Mouse (Mus musculus): ENCODE results near the gene Yy1.

The Yy1 gene

DNA sequence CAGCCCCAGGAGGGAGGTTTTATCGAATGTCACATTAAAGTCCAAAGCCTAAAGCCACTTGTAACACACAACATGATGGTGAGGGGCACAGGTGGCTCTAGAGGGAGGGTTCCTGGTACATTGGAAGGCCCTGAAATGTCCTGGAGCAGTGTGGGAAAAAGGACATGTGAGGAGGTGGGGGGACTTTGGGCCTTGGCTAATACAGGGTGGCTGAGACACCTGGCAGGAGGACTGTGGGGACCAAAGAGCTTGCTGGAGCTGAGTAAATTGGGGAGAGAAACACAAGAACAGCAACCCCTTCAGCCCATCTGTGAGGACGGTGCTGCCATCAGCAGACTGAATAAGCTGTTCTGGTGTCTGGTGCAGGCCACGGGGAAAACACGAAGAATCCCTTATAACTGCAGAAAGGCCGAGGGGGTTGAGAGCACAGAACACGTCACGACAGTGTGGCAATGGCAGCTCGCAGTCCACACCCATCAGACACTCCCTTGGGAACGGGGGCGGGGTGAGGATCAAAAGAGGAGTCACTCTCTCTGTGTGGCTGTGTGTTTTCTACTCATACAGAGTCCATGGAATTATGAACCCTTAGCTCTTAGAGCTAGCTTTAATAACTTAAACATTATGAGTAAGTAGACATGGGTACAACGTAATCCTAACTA is 24.4 kb upstream of the Yy1 start:
- no peak for DNase-seq (ENCODE audit: low read depth, low spot score)

DNA sequence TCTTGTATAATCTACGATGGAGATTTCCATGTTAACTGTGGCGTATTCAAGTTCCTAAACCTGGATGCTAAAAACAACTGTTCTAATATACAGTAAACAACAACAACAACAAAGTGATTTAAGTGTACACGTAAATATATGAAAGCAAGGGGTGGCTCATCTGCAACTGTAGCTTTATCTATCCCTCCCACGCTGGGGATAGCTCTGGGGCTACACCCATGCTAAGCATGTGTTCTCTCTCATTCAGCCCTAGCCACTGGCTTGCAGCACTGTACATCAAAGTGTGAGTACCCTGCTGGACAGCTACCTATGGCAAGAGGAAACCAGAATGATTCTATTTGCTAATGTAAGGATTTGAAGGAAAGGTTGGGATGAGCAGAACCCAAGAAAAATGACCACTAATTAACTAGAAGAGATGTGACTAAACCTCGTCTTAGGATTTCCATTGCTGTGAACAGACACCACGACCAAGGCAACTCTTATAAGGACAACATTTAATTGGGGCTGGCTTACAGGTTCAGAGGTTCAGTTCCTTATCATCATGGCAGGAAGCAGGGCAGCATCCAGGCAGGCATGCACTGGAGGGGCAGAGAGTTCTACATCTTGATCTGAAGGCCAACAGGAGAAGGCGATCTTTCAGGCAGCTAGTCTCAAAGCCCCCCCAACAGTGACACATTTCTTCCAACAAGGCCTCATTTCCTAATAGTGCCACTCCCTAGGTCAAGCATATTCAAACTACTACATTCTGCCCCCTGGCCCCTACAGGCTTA is 12.5 kb upstream of the Yy1 start:
- DNase-seq (ENCODE audit: low read depth, low spot score) = no peak

DNA sequence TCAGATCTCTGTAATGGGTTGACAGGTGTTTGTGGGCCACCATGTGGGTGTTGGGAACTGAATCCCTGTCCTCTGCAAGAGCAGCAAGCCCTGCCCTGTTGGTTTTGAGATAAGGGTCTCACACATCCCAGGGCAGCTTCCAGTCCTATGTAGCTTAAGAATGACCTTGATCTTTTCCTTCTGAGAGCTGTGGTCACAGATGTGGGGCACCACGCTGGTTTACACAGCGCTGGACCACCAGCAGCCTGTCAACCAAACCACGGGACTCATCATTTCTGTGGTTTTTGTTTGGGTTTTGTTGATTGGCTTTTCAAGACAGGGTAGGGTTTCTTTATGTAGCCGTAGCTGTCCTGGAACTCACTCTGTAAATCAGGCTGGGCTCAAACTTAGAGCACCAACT is 7.6 kb upstream of the Yy1 start:
- no peak for DNase-seq (ENCODE audit: low read depth, low spot score)

DNA sequence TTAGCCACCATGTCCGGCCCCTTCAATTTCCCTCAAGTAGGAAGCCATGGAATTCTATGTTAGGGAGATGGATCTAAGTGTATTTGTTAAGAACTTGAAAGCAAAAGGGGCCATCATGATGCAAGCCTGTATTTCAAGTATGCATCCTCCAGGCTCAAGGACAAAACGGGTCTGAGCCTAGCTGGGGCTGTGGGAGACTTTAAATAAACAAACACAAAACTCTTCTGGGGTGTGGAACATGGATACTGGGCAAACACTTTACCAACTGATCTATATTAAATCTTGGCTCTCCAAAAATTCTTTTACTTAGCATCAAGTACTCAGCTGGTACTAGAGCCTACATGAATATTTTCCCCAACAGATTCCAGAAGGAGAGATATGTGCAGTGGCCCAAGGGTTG is 5.4 kb upstream of the Yy1 start:
- no peak for DNase-seq (ENCODE audit: low read depth, low spot score)

DNA sequence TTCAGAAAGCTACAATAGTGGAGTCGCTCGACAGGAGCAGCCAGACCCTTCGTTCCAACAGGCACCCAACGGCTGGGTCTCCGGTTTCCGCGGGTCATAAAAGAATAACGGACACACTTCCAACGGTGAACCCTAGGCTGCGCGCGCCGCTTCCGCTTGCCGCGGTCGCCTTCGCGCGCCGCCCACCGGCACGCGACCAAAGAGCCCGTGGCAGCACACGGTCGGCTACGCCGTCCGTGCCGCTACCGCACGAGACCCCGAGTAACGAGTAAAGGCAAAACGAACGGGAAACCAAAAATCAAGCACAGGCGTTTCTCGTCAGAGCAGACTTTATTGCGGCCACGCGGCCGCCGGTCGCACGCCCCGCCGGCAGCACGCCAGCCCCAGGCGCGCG is 624 bp upstream of the Yy1 start:
- DNase-seq (ENCODE audit: low read depth, low spot score) = peak; percentile 70

DNA sequence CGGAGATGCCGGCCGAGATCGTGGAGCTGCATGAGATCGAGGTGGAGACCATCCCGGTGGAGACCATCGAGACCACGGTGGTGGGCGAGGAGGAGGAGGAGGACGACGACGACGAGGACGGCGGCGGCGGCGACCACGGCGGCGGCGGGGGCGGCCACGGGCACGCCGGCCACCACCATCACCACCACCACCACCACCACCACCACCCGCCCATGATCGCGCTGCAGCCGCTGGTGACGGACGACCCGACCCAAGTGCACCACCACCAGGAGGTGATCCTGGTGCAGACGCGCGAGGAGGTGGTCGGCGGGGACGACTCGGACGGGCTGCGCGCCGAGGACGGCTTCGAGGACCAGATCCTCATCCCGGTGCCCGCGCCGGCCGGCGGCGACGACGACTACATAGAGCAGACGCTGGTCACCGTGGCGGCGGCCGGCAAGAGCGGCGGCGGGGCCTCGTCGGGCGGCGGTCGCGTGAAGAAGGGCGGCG is 724 bp downstream of the Yy1 start:
- no peak for DNase-seq (ENCODE audit: low read depth, low spot score)

DNA sequence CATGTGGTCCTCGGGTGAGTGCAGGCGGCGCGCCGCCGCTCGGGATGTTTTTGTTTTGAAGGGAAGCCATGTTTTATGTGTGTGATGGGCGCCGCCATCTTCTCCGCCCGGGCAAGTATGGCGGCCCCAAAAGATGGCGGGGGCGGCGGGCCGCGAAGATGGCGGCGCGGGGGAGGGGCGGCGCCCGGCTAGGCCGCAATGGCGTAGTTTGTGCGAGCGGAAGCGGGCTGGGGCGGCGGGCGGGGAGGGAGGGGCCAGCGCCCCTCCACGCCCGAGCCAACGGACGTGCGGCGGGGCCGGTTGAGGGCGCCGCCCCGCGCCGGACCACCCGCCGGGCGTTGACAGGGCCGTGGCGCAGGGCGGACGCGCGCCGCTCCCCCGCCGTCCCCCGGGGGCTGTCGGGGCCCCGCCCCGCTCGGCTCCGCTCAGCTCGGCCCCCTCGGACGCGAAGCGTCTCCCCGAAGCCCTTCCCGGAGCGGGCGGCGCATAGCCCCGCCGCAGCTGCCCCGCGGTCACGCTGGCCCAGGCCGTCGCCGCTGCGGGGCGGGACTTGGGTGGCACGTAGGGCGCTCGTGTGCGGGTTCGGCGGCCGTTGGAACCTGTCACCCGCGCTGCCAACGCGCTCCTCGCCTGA is 1.4 kb downstream of the Yy1 start:
- peak; percentile 71 for DNase-seq (ENCODE audit: low read depth, low spot score)

DNA sequence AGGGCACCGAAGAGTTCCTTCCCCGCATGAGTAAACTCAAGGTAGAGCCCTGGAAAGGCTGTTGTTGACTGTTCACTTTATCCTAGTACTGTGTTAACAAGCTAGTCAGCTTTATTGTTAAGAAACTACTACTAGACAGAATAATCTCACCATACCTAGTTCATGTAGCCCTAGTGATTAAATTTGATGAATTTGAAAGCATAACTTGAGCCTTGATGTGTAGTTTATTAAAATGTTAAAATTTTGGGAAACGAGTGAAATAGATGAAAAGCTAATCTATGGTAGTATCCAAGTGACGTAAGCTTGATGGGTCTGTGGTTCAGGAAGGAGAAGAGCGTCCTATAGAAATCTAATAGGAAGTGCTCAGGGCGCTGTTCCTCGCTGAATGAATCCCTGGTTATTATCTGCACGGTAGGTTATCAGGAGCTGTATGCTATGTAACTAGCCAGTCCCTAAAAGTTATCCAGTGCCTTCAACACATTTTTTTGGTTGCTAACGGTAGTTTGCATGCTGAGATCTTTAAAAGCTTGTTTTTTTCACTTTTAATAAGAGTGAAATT is 2.3 kb downstream of the Yy1 start:
- DNase-seq (ENCODE audit: low read depth, low spot score) = peak; percentile 42

DNA sequence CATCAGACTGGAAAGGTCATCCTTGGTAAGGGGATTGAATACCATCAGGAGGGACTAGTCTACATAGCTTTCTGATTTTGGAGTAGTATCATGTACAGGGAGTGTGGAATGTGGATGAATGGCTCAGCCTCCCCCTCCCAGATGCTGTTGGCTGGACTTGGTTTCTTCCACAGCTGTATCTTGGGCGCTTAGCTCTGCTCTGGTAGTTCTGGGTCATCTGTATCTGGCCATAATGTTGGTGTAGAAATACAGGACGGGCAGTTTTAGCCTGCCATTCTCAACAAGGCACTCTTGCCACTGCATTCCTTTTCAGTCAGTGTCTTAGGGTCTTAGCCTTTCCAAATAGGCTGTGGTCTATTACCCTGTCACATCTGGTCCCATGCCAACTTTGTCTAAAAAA is 8.8 kb downstream of the Yy1 start:
- DNase-seq (ENCODE audit: low read depth, low spot score) = no peak

DNA sequence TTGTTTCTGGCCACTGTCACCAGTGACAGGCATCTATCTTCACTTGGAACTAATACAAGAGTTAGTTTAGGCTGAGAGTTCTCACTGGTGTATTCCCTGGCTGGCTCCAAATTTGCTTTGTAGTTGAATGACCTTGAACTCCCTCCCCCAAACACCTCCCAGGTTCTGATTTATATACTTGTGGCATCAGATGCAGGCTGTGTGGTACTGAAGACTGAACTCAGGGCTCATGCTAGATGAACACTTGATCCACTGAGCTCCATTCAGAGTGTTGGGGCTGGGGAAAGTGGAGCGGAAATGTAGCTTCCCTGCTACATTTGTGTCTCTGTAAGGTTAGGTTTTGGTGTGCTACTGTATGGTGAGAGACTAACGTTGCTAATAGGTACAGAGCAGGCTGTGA is 11.6 kb downstream of the Yy1 start:
- no peak for DNase-seq (ENCODE audit: low read depth, low spot score)

DNA sequence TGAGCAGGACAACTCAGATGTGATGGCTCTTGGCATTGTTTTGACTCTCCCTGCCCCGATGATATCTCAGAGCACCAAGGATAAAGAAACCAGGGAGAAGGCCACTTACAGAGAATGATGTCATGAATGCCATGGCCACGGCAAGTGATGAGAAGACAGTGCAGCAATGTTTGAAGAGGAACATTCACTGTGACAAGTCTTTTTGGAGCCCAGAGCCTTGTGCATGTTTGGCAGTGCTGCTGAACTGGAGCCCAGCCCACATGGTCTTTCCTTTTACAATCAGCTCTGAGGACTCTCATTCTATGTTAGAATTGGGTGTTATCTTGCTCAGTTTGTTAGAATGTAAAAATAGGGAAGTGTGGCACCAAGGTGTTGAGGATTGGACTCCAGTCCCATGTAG is 15.7 kb downstream of the Yy1 start:
- DNase-seq (ENCODE audit: low read depth, low spot score) = no peak

DNA sequence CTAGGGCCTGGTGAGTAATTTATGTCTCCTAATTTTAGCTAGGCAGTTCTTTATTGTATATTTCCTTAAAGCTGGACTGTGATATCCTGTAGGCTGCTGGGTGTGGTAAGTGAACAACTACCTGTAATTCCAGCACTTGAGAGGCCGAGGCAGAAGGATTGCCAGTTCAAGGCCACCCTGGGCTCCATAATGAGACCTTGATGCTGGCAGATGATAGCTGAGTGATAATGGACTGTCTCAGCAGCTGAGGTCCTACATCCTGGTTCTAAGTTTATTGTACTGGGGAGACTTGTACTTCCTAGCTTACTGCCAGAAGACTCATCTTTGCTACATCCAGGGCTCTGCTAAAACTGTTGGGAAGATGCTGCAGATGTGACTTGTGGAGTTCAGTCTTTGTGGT is 17.0 kb downstream of the Yy1 start:
- DNase-seq (ENCODE audit: low read depth, low spot score) = no peak

DNA sequence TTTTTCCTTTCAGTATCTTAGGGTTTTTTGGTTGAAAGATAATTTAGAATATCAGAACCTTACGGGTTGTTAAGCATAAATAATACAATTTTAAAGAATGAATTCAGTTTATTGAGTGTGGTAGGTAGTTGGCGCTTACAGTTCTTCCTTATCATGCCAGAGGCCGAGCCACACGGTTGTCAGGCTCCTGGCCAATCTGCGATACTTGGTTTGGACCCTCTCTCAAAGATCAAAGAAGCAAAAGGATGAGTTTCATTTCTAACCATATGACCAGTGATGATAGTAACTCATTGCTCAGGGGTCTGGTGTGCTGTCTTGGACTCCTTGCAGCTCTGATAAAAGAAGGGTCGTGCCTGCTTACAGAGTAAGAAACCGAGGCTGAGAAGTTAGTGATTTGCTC is 17.5 kb downstream of the Yy1 start:
- DNase-seq (ENCODE audit: low read depth, low spot score) = no peak

DNA sequence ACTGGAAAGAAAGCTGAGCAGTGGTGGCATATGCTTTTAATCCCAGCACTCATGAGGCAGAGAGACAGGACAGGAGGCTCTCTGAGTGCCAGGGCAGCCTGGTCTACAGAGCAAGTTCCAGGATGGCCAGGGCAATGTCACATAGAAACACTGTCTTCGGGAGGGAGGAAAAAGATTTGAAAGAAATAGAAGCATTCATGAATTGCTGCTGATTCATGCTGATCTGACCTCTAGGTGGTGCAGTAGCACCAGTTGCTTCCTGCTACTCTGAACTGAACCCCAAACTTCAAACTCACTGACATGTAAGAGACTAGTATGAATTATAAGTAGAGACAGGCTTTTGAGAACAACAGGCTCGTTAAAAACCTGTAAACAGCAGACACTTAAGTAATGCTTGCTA is 18.4 kb downstream of the Yy1 start:
- no peak for DNase-seq (ENCODE audit: low read depth, low spot score)

DNA sequence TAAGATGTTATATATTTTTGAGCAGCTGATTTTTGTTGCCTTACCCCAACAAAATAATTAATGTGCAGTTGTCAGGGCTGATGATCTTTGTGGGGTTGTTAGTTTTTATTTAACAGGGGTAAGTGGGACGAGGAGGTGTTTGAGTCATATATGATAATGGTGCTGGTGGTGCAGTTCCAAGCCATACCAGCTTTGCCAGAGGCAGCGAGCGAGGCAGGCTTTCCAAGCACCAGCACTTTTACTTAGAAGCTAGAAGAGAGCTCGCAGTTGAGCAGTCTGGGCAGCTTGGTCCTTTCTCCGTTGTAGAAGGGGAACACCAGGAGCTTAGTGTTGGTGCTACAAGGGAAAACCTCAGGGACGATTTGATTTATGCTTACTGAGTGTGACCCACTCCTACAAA is 19.7 kb downstream of the Yy1 start:
- DNase-seq (ENCODE audit: low read depth, low spot score) = no peak

DNA sequence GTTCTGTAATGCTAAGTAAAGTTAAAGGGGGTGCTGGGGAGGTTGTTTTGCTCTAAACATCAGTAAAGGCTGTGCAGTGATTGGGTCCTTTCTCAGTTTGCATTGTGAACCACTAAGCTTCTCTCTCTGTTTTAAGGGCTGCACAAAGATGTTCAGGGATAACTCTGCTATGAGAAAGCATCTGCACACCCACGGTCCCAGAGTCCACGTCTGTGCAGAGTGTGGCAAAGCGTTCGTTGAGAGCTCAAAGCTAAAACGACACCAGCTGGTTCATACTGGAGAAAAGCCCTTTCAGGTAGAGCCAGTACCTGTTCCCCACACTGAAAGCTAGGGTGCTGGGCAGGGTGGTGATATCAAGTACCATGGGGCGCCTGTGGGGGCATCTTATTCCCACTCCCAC is 21.7 kb downstream of the Yy1 start:
- DNase-seq (ENCODE audit: low read depth, low spot score) = no peak

DNA sequence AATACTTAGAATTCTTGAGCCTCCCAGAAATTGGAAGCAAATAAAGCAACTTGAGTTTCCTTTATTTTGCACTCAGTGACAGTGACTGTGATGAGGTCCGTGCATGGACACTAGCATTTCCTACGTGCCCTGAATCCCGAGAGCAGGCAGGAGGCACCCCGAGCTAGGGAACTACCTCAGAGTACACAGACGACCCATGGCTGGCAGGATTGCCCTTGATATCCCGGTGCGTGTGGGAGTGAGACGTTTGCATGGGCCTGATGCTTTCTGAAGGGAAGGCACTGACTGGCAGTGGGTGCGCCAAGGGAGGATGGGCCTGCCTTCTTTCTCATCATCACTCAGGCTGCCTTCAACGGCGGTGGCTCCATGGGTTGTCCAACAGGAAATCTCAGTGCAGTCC is 23.8 kb downstream of the Yy1 start:
- DNase-seq (ENCODE audit: low read depth, low spot score) = no peak

DNA sequence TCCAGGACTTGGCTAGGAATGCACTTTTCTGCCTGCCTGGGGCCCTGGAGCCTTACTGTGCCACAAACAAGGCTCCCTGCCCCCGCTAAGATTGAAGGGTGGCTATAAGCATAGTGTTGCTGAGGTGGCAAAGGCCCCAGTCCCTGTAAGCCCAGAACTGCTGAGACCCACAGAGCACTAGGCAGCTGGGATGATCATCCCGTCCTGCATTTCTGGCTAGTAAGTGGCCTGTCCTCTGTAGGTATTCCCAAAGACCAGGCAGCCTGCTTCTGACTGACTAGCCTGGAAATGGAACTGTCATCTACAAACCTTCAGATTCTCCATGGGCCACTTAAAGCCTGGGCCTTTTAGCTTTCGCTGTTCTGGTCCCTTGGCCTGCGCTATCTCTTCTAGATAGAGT is 27.7 kb downstream of the Yy1 start:
- no peak for DNase-seq (ENCODE audit: low read depth, low spot score)

DNA sequence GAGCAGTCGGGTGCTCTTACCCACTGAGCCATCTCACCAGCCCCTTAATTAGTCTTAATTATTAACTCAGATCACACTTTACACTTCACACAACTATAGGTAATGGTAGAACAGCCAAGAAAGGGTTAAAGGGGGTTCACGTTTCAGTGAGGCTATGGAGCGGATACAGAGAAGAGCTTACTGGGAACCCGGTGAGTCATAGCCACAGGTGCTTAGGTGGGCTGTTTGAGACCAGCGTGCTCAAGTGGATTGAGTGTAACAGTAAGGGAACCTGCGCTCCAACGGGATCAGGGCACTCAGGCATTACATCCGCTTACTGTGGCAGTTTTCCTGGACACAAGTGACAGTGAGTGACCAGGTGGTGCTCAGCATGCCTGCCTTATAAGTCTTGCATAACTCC is 30.3 kb downstream of the Yy1 start:
- DNase-seq (ENCODE audit: low read depth, low spot score) = no peak

DNA sequence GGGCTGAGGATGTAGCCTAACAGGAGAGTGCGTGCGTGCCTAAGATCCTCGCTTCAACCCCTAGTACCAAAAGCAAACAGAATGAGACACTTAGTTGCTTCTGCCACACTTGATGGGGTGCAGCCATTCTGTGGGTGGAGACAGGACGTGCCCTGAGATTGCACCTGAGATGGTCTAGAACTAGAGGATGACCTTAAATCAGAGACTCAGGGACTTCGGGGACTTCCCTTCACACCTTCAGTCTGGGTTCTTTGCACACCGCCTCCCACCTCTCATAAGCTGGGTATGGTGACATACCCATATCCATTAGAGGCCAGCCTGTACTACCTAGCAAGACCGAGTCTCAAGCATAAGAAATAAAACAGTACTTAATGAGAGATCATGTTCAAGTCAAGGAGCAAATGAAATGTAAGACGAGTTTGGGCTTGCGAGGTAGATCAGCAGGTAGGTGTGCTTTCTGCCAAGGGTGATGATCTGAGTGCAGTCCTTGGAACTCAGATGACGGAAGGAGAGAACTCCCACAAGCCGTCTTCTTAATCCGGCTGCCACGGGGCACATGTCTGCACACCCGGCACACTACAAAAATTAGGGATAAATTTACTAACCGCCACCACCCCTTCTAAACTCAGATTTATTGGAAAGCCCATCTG is 31.6 kb downstream of the Yy1 start:
- DNase-seq (ENCODE audit: low read depth, low spot score) = no peak

DNA sequence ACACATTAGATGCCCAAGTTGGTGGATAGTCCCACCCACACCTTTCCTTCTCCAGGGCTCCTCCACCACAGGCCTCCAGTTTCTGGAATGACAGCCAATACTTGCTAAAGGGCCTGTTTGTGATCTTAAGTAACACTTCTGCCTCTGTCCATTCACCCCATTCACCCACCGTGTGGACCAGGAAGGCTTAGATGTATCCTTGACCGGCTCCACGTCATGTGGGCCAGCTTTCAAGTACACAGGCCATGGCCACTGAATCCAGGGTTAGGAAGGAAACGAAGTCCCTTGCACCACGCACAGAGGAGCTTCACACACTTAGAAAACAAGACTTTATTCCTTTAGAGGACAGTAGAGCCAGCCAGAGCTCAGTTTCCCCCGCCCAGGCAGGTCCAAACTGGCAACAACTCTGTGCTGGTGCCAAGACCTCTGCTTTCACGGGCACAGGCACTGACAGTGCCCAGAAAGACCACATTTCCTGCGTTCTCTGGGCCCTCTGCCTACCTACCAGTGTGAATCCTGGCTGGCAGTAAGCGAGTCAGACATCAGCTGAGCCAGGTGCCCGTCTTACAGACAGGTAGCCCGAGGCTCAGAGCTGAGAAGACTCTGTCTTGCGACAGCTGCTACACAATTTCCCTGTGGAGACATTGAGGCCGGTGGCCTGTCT is 32.9 kb downstream of the Yy1 start:
- no peak for DNase-seq (ENCODE audit: low read depth, low spot score)

Data from c-Kit-negative CD71-positive TER-119-positive erythroid progenitor cells, embryonic 14.5 days (primary cell).